Mouse (Mus musculus) forebrain, postnatal 0 days (tissue): ENCODE results near the gene Prkcsh. TPM values are rescaled to one million over a fixed set of nuclear protein-coding genes. Genes with fewer than 3 reads are reported as not detected.

Source experiments
- ATAC-seq: fragments of 200-750 bp; cut with Nextera tagmentation; 2 replicates; pipeline ENCODE4 v1.8.0; 2017; ENCODE audit warnings: mild to moderate bottlenecking, moderate library complexity
- DNase-seq: peaks from one replicate; pipeline ENCODE4 v3.0.0-alpha.2; 2015
- H3K27ac ChIP-seq: fragments of 300-500 bp; sonication (generic); 2 replicates; pipeline ENCODE4 v1.5.1; 2014; ENCODE audit warnings: low read depth, mild to moderate bottlenecking, antibody characterized with exemption, low read length, moderate library complexity, mixed read lengths
- H3K27me3 ChIP-seq: fragments of 300-500 bp; sonication (generic); 2 replicates; pipeline ENCODE4 v1.6.1; 2014; ENCODE audit warnings: mild to moderate bottlenecking, low read length, mixed read lengths; ENCODE audit not compliant: insufficient read depth
- H3K36me3 ChIP-seq: fragments of 300-500 bp; sonication (generic); 2 replicates; pipeline ENCODE4 v1.6.1; 2014; ENCODE audit warnings: mild to moderate bottlenecking, moderate library complexity; ENCODE audit not compliant: insufficient read depth
- H3K4me1 ChIP-seq: fragments of 300-500 bp; sonication (generic); 2 replicates; pipeline ENCODE4 v1.6.1; 2014; ENCODE audit warnings: antibody characterized with exemption; ENCODE audit not compliant: insufficient read depth
- H3K4me2 ChIP-seq: fragments of 300-500 bp; sonication (generic); 2 replicates; pipeline ENCODE4 v1.6.1; 2014; ENCODE audit warnings: low read depth, mild to moderate bottlenecking, moderate library complexity
- H3K4me3 ChIP-seq: fragments of 300-500 bp; sonication (generic); 2 replicates; pipeline ENCODE4 v1.5.1; 2014; ENCODE audit warnings: low read depth, low read length, mixed read lengths
- H3K9ac ChIP-seq: fragments of 300-500 bp; sonication (generic); 2 replicates; pipeline ENCODE4 v1.6.1; 2014; ENCODE audit warnings: mild to moderate bottlenecking
- H3K9me3 ChIP-seq: fragments of 300-500 bp; sonication (generic); 2 replicates; pipeline ENCODE4 v1.6.1; 2016; ENCODE audit warnings: low read length
- CTCF ChIP-seq: sonication (generic); IDR thresholded peaks from 2 replicates; pipeline ENCODE4 v1.5.1; 2016; ENCODE audit warnings: antibody characterized with exemption, control low read depth, low read depth
- WGBS: fragments of 180-500 bp; shearing (Covaris S2); extraction: QIAGEN DNeasy Blood & Tissue Kit; methylation state at CpG from one replicate; pipeline ENCODE4 v1.1.7; 2014; 5-methylcytosine and 5-hydroxymethylcytosine counted together
- polyA plus RNA-seq: library from polyadenylated mRNA; unstranded; fragments of >200 nt; fragmentation: Nextera tagmentation; extraction: Ambion mirVana; gene quantifications from 2 replicates; pipeline ENCODE4 v1.2.1, GENCODE M21; 2015
- total RNA-seq: library from RNA; depleted of rRNA; stranded (reverse); fragments of >200 nt; gene quantifications from 2 replicates; pipeline ENCODE4 v1.2.3, GENCODE M21; 2014

Prkcsh gene
- total and polyA plus RNA-seq, 2 experiments from 2014 or later: 67.4 to 86.5 TPM

DNA sequence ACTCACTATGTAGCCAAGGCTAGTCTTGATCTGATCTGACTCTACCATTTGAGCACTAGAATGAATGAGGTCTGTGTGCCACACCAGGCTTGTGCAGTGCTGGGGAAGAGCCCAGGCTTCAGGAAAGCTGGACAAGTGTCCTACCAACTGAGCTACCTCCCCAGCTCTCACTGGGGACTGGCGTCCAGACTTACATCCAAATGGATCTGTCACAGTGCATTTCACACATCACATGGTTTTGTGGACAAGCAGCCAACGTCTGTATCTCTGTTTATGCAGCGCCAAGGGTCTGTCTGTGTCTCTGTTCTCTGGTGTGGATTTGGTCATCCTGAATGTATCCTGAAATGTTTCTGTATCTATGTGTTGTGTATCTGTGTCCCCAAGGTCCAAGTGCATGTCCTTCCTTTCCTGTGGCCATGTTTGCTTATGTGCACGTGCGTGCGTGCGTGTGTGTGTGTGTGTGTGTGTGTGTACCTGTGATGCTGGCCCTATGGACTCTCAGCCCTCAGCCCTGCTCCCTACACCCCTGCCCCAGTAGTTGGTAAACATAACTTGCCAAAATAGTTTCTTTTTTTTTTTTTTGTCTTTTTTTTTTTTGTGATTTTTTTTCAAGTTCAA, 14.7 kb downstream of the Prkcsh start:
- Histone ChIP-seq H3K9me3 (no peaks in the 10 kb centered on the region), H3K4me2 (no peak overlapping the region), H3K27me3 (no peaks in the 10 kb centered on the region), H3K4me1 (no peaks in the 10 kb centered on the region), H3K36me3 (peaks cover 50% of the 10 kb centered on the region), H3K4me3 (no peak overlapping the region), H3K27ac (no peak overlapping the region), H3K9ac (no peak overlapping the region)
- no peak for DNase-seq
- no peak for TF ChIP-seq CTCF
- ATAC-seq: no peak
- 72% methylated on average over 7 of the region's 7 CpGs for WGBS

DNA sequence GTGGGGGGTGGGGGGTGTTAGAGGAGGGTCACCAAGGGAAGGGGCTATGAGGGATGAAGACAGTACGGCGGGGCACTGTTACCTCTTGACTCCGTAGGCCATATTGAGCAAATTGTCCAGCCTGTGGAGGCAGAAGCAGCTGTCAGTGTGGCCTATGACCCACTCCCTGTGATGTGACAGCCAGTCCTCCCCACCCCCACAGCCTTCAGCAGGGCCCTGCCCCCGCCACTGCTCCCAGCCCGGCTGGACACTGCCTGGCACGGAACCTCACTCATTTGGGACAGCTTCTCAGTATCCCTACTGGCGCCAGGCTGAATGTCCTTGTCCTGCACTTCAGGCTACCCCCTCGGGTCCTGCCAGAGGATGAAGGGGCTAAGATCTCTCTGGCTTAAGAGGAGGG, 22.0 kb downstream of the Prkcsh start:
- ATAC-seq (no peak), DNase-seq (no peak)
- no peak overlapping the region for H3K9ac ChIP-seq
- no peak overlapping the region for H3K27ac ChIP-seq
- H3K4me3 ChIP-seq: no peak overlapping the region
- H3K27me3 ChIP-seq: no peaks in the 10 kb centered on the region
- WGBS: 62% methylated on average over 8 of the region's 8 CpGs
- H3K4me1 ChIP-seq: no peaks in the 10 kb centered on the region
- H3K4me2 ChIP-seq: no peak overlapping the region
- H3K9me3 ChIP-seq: no peaks in the 10 kb centered on the region
- no peak for TF ChIP-seq CTCF
- H3K36me3 ChIP-seq: peaks cover 72% of the 10 kb centered on the region

- TF ChIP-seq CTCF: no peak
- H3K36me3 ChIP-seq: peaks cover 84% of the 10 kb centered on the region
- DNase-seq (no peak), ATAC-seq (no peak)
- H3K27ac ChIP-seq: no peak overlapping the region
- H3K4me3 ChIP-seq: no peak overlapping the region
- no peaks in the 10 kb centered on the region for H3K9me3 ChIP-seq
- WGBS: 19% methylated on average over 7 of the region's 7 CpGs
- H3K9ac ChIP-seq: no peak overlapping the region
- H3K4me2 ChIP-seq: no peak overlapping the region
- H3K4me1 ChIP-seq: no peaks in the 10 kb centered on the region
- H3K27me3 ChIP-seq: no peaks in the 10 kb centered on the region
Observed at GRCm38 (mm10) chr9:22028467-22028866, 25.9 kb downstream of the Prkcsh start.

DNA sequence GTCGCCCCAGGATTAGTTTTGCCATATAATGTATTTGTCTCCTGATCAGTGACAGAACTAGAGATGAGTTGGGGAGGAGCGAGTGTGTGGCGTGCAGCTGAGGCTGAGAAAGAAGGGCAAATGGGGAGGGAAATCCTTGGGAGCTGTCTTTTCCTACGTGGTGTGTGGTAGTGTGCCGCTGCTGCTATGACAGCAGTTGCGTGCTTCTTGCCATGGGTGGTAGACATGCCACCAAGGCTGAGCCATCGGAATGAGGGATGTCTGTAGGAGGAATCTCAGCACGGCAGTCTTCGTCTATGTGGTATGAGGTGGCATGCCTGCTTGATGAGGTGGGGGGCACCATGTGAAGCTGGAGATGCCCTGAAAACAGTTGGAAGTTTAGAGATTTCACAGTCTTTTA, 27.8 kb downstream of the Prkcsh start:
- H3K4me3 ChIP-seq: no peak overlapping the region
- H3K4me2 ChIP-seq: no peak overlapping the region
- no peak for TF ChIP-seq CTCF
- no peaks in the 10 kb centered on the region for H3K4me1 ChIP-seq
- peaks cover 87% of the 10 kb centered on the region for H3K36me3 ChIP-seq
- no peaks in the 10 kb centered on the region for H3K9me3 ChIP-seq
- ATAC-seq (no peak), DNase-seq (no peak)
- H3K27ac ChIP-seq: no peak overlapping the region
- WGBS: 94% methylated on average over 9 of the region's 9 CpGs
- H3K9ac ChIP-seq: no peak overlapping the region
- no peaks in the 10 kb centered on the region for H3K27me3 ChIP-seq

- no peak overlapping the region; the same call in 1 of the 2 replicates for H3K27ac ChIP-seq
- H3K27me3 ChIP-seq: no peaks in the 10 kb centered on the region
- ATAC-seq (peak; percentile 42; the same call in 1 of the 2 replicates), DNase-seq (no peak)
- H3K4me3 ChIP-seq: no peak overlapping the region
- no peak for TF ChIP-seq CTCF
- H3K36me3 ChIP-seq: peaks cover 54% of the 10 kb centered on the region
- 41% methylated on average over 6 of the region's 6 CpGs for WGBS
- no peak overlapping the region for H3K4me2 ChIP-seq
- H3K9me3 ChIP-seq: no peaks in the 10 kb centered on the region
- H3K4me1 ChIP-seq: no peaks in the 10 kb centered on the region
- H3K9ac ChIP-seq: no peak overlapping the region
Observed at GRCm38 (mm10) chr9:22035300-22036044, 32.9 kb downstream of the Prkcsh start.

GRCm38 (mm10) chr9:22037826-22038225, 35.2 kb downstream of the Prkcsh start:
- no peak for TF ChIP-seq CTCF
- Histone ChIP-seq H3K4me1 (no peaks in the 10 kb centered on the region), H3K4me3 (no peak overlapping the region), H3K27ac (no peak overlapping the region), H3K36me3 (peaks cover 39% of the 10 kb centered on the region), H3K4me2 (no peak overlapping the region), H3K9ac (no peak overlapping the region), H3K27me3 (no peaks in the 10 kb centered on the region), H3K9me3 (no peaks in the 10 kb centered on the region)
- ATAC-seq (no peak), DNase-seq (no peak)
- WGBS: 86% methylated on average over 10 of the region's 10 CpGs

DNA sequence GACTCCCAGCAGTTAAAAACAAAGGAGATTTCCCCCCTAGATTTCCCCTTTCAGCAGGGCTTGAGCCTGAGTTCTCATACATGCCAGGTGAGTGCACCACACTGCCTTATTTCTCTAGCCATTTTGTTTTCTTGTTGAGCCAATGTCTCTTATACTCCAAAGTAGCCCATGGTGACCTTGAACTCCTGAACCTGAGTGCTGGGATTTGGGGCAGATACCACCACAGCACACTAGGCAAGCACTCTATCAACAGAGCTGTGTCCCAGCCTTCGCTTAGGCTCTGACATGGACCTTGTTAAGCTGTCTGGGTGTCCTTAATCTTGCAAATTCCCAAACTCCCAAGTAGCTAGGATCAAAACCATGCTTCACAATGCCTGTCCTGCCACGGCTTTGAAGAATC, 39.2 kb downstream of the Prkcsh start:
- no peak for ATAC-seq
- 79% methylated on average over 2 of the region's 2 CpGs for WGBS
- Histone ChIP-seq H3K4me1 (no peaks in the 10 kb centered on the region), H3K27ac (no peak overlapping the region), H3K36me3 (peaks cover 5% of the 10 kb centered on the region; the same call in 1 of the 2 replicates), H3K4me3 (no peak overlapping the region), H3K9ac (no peak overlapping the region), H3K27me3 (no peaks in the 10 kb centered on the region), H3K4me2 (no peak overlapping the region), H3K9me3 (no peaks in the 10 kb centered on the region)
- no peak for DNase-seq
- no peak for TF ChIP-seq CTCF
